Mouse (Mus musculus) common myeloid progenitor, adult 5-6 weeks (primary cell): Measurements from ENCODE around the gene Fam19a2. TPM values are rescaled to one million over a fixed set of nuclear protein-coding genes. Genes with fewer than 3 reads are reported as not detected.

Source experiments
- ATAC-seq: replicated peaks from 2 replicates; pipeline ENCODE4 v1.8.0; 2016; ENCODE audit warnings: low read depth, mild to moderate bottlenecking, moderate TSS enrichment, inconsistent platforms; ENCODE audit not compliant: poor library complexity, severe bottlenecking
- total RNA-seq: library from RNA; stranded (forward); fragments of 200-1000, 187-1606 nt; gene quantifications from 2 replicates; pipeline ENCODE4 v1.2.3, GENCODE M21; 2017

The Fam19a2 gene
- total RNA-seq, 1 experiment from 2014 or later: not detected

DNA sequence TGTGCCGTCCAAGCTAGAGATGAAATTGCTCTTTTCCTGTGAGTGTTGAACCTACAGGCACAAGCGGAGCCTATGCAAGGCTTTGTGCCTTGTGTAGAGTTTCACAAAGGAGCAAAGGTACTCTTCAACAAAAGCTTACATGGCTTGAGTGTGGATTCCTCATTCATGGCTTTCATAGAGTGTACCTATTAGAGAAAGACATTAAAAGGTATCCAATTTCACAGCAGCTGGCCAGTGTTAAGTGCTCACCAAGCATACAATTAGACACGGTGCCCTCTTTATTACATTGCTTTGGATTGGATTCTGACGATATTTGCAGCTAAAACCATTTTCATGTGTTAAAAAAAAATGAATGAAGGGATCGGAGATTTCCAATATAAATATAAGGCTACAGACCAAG lies 261.6 kb downstream of the Fam19a2 start:
- no peak for ATAC-seq

DNA sequence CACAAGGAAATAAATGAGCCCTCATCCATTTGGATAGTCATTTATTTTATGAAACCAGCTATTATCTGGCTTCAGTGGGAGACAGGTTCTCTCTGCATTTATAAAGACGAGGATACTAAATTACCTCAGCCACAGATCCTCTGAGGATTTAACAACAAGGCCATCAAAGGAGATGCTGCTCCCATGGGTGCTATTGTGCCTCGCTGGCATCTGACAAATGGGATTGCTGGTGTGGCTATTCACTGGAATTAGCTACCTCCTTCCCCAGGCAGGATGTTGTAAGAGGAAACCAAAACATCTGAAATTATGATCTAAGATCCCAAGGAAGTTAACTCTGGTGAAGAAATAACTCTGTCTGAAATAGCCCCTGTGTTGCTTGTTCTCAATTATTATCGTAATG lies 262.3 kb downstream of the Fam19a2 start:
- no peak for ATAC-seq

DNA sequence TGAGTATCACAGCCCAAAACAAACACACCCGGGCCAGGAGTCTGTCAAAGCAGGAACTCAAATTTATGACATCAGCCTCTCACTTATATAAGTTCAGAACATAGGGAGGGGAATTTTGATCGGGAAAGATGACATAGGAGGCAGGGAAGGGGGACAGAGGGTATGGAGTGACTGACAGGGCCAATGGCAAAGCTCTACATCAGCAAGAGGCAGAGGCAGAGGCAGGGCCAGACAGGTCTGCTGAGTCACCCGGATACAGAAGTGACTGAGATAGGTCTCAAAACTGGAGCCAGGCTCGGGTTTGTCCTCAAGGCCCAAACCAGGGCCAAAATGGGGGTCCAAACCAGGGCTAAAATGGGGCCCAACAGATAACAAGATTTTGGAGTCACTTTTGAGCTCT lies 272.3 kb downstream of the Fam19a2 start:
- ATAC-seq: no peak

DNA sequence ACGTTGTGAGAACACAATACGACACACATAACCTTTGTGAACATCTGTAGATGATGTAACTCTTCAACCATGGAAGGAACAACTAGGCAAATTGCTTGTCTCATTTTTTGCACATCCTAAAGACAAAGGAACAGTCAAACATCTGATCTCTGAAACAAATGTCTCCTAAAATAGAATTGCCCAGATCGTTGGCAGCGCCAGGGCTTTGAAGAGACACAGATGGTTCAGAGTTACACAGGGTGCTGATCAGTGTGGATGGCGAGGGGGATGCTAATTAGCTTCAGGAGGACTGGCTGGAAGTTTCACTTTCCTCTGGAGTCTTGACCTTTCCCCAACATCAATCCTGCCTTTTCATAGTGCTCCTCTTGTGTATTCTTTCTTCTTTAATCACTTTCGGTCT lies 284.6 kb downstream of the Fam19a2 start:
- no peak for ATAC-seq

DNA sequence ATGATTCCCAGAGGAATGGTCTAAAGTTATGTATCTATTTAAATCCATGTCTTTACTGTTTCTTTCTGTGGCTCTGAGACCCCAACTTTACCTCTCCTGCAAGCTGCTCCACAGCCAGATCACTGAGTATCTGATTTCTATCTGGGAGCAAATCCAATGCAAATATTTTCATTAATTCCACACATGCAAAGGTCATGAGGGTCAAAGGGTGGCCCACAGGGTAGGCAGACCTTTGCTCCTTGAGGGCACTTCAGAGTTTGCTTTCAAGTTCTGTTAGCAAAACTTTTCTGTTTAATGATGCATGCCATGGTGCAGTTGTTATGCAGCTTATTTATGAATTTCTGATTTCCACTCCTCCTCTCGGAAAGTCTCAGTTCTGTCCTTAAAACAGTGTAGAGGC lies 303.9 kb downstream of the Fam19a2 start:
- ATAC-seq: no peak

DNA sequence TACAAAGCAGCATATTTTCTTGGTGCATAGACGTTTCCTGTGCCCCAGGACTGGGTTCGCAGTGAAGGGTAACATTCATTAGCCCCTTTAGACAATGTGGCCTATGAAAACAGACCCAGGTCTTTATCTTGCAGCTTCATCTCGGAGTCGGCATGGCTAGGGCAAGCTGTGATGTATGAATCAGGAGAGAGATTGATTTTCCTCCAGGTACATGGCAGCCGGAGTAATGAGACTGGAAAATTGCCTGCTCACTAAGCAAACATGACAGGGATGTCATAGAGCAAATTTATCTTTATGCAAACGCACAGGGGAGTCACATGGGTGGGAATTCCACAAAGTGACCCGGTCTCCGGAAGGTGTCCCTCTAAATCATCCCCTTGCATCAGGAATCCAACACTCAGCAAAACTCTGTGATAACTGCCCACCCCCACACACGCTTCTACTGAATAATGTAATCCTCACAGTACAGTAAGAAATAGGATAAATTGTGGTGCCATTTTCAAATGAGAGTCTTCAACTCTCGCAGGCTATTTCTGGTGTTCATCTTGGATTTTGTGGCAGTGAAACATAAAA lies 306.9 kb downstream of the Fam19a2 start:
- ATAC-seq: no peak

DNA sequence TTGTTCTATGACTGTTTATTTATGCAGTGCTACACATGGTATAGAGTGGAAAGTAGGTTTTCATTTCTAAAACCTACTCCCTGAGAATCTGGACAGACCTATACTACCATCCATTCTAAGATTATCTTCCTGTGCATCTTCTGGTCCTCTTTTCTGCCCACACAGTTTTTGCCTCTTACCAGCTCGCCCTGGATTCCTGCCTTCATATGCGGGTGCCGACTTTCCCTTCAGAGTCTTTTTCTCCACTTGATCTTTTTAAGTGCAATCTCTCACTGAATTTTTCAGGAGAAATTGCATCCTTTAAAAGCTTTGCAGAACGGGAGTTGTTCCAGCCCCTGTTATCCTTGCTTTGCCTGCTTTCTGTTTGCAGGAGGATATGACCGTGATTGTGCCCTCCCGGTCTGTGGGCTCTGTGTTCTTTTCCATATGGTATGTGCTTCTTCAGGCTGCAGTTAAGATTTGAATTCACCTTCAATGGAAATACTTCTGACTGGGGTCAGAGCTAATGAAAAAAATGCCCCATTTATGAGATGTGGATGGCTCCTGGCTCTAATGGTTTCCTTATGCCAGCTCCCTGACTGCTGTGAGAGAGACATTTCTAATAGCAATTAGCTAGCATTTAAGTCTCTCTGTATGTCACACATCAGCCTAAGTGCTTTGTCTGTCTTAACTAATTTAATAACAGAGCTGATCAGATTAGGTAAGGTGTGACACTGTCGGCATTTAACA lies 308.7 kb downstream of the Fam19a2 start:
- no peak for ATAC-seq

DNA sequence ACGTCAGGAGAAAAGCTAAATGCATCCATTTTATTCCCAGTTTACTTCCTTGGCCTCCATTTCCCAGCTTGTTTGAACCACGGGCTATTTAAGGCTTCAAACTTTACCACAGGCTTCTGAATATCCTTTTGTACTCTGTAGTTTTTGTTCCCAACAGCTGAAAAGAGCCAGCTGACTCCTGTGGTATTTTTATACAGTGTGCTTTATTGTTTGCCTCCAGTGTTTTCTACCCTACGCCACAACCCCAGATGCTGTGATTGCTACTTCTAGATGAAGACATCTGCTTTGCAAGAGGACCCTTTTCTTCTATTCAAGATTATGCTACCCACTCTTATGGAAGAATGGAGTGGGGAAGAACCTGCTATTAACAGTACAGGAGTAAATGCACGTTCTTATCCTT lies 314.0 kb downstream of the Fam19a2 start:
- ATAC-seq: no peak

DNA sequence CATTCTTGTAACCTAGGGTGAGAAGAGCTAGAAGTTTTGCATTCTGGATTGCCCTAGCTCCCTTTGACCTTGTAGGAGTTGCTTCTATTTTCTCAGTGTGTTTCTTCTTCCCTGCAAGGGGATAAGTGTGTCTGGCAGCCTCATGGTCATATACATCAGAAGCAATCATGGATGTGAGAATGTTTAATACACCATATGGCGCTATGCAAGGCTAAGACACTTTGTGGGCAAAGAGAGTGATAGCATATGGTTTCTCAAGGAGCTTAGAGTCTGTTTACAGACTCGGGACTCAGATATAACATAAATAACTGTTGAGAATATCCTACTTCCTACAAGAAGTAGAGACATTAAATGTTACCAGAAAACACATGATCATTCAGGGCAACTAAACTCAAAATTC lies 315.2 kb downstream of the Fam19a2 start:
- ATAC-seq: no peak

DNA sequence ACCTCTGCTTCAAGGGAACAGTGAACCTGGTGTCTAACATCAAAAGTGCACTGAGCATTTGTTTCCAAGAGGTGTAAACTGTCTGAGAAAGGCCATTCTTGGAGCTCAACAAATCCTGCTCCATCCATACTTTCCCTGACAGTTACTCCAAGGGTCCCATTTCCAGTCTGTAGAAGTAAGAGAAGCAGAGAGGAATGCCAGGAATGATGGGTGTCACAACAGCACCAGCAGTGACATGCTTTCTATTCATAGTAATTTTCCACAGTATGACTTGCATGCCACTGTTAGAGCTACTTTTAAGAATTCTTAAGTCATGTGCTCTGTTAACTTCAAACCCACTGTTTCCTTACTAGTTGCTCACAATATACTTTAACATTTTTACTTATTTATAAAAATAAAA lies 331.2 kb downstream of the Fam19a2 start:
- ATAC-seq: no peak

DNA sequence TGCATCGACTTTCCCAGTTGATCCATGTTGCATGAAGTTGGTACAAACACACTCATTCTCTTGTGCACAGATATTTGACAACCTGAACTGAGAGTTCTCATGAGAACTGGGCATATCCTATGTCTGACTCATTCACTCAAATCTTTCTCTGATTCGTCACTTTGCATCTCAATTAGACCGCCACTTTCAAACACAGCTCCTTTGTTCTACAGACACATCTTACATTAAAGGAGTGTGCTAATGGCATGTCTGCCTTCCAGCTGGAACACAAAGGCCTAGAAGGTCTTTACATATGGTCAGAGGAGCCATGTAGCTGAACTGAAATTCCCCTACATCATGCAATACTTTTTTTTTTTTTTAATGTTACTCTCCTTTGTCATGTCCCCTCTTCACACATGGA lies 333.3 kb downstream of the Fam19a2 start:
- ATAC-seq: no peak

DNA sequence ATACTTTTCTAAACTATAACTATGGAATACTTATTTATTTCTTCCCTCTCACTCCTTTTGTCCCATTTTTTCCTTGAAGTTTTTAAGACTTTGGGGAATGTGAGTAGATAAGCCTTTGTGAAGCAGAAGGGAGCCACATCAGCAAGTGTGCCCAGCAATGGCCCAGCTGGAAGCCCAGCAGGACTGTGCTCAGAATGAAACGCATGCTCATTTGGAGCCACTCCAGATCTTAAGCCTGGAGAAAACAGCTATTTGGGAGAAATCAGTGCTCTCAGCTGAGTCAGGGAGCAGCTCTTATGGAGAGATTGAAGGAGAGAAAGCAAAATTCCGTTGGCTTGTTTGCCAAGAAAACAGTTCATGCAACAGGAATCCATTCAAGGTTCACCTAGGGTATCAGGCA lies 341.9 kb downstream of the Fam19a2 start:
- no peak for ATAC-seq

DNA sequence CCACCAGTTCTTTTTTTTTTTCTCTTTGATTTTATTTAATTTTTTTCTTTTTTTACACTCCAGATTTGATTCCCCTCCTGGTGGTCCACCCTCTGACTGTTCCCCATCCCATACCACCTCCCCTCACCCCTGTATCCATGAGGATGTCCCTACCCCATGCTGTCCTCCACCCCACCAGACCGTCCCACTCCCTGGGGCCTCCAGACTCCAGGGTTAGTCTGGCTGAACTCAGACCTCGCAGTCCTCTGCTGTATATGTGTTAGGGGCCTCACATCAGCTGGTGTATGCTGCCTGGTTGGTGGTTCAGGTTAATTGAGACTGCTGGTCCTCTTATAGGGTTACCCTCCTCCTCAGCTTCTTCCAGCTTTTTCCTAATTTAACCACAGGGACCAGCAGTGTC lies 362.9 kb downstream of the Fam19a2 start:
- ATAC-seq: no peak

DNA sequence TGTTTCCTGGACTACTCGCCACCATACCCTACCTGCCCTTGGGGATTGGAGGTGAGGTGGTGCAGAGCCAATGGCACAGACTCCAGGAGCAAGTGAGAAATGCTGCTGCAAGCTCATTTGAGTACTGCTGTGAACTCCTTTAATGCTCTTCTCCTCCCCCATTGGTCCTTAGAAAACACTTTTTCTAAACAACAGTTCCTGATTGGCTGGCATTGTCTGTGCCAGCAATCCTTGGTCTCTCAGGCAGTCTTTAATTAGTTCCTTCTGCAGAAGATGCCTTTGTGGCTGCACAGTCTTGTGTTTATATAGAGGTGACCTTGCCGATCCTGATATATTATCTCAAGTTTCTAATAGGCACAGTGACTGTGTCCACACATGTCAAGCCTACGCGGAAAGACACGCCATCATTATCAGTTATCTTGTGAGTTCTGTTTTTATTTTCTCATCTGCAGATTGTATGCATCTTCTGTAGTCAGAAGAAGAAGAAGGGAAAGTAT lies 365.5 kb downstream of the Fam19a2 start:
- ATAC-seq: no peak

DNA sequence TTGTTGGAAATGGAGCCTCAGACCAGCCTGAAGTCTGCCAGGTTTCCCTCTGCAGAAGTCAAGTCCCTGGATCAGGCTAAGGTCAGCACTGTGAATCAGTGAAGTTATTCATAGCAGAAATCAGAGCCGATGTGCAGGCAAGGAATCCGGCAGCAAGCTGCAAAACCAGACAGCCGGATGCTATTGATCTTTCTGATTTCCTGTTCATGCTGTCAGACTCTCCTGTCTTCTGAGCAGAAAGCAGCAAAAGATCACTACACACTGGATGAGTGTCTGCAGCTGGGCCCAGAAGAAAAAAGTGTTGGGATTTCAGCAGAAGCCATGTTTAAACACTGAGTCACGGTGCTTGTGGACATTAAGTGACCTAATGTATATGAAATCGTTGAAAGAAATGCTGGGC lies 368.2 kb downstream of the Fam19a2 start:
- no peak for ATAC-seq

DNA sequence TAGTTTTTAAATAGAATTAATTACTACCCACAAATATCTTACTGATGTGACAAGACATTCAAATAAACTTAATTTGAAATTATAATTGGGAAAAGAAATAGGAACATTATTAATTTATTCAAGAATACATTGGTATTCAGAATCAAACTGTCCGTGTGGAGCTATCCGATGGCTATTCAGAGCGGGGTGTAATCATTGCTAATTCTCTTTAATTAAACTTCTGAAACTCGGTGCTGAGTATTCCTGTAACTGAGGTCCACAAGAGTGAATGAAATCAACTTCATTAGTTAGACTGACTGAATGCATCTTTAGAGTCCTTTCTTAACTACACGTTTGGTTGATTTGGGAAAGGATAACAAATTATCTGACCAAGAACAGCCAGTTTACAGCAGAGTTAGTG lies 372.9 kb downstream of the Fam19a2 start:
- no peak for ATAC-seq

DNA sequence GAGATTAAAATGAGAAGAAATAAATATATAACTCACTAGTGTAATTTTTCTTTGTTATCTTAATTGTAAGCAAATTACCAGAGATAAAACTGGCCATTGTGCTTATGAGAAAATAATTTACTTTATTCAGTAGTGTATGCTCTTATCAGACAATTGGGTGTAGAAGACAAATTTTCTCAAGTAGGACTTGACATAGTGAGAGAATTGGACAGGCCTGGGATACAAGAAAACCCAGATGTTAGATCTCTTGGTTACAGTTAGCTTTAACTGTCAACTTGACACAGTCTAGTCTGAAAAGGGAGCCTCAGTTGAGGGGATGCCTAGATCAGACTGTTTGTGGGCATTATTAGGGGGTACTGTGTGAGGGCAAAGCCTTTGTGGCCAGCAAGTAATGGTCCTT lies 373.7 kb downstream of the Fam19a2 start:
- ATAC-seq: no peak

DNA sequence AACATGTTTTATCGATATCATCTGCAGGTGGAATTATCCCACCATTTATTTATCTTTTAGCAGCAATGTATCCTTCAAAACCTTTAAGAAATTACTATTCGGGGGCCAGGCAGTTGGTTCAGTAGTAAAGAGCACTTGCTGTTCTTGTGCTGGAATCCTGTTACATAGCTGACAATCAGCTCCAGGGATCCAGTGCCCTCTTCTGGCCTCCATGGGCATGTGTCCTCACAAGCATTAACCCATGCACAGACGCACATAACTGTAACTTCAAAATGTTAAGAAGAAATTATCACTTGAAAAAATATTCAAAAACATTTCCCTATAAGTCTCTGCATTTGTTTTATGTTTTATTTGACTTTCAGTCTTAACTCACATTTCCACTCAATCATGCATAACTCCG lies 381.8 kb downstream of the Fam19a2 start:
- ATAC-seq: no peak

DNA sequence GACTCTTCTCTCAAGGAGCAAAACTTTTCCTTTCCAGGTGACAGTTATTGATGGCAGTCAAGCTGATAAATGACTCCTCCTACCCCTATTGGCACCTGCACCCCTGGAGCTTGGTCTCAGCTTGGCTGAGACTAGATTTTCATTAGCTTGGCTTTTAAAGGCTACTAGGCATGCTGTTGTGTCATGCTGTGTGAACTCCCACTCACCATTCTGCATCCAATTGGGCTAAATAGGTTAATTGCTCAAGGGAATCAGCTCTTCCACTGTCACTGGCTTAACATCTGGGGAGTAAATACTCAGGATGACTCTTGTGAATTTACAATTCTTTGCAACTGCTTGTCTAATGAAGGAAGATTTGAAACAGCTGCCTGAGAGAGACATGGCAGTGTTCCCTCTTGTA lies 407.4 kb downstream of the Fam19a2 start:
- ATAC-seq: no peak

DNA sequence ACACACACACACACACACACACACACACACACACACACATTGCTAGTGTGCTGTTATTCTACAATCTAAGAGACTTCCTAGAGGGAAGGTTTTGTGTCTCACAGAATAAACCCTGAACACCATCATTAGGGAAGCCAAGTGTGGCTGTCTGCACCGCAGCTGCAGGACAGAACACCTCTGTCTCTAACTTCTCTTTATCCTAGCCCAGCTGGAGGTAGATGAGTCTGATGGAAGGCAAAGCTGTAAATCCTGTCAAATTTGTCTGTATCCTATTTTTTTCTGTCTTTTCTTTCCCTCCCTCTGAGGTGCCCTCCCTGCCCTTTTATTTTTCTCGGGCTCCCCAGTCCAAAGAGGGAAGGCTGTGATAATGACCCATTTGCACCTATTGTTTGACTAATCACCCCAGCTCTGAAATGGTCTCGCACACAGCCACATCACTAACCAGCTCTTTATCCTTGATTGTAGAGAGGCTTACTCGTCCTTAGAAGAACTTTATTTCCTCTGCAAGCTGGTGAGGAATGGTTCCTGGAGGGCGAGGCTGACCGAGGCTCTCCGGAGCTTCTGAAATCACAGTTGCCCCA lies 414.6 kb downstream of the Fam19a2 start:
- no peak for ATAC-seq

DNA sequence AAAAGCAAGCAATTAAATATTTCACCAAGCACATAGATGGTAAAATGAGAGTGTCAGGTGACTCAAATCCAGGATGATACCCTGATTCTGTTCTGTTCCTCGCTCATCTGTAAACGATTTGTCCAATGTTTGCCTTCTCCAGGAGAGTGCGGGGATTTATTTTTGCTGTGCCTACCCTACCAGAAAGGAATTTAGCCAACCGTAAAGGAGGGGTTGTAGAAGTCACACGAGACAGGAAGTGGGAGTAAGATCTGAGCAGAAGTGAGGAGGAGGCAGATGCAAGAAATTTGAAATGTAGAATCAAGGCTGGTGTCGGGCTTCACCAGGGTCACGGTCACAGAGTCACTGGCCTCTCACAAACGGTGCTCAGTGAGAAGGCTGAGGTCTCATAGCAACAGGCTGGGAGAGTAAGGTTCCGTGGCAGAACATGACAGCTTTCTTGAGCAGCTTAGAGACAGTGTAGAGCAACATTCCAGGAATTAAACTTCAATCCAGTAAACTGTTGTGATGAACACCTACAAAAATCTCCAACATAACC lies 419.0 kb downstream of the Fam19a2 start:
- ATAC-seq: no peak
